Mouse (Mus musculus) brain, embryonic 14.5 days (tissue): ENCODE measurements at regions not wholly inside any gene's neighbourhood (a gene's known extent, or its start where the extent isn't known, plus 50 kb on each side); places are given as distances from the start of the nearest gene placed in this dataset.

Source experiments
- CTCF ChIP-seq: fragments of 200-500 bp; IDR thresholded peaks from 2 replicates; pipeline ENCODE4 v1.5.1; 2012; ENCODE audit warnings: inconsistent platforms, mild to moderate bottlenecking, moderate library complexity, borderline replicate concordance; ENCODE audit not compliant: insufficient read depth, insufficient read length; ENCODE audit errors: extremely low read depth
- POLR2A ChIP-seq: fragments of 200-500 bp; IDR thresholded peaks from 2 replicates; pipeline ENCODE4 v1.6.1; 2012; ENCODE audit warnings: mild to moderate bottlenecking, inconsistent platforms, borderline replicate concordance; ENCODE audit not compliant: poor library complexity, insufficient read depth, insufficient read length, severe bottlenecking; ENCODE audit errors: extremely low read depth

GRCm38 (mm10) chr3:60948897-60949296, 53.7 kb upstream of the P2ry1 start:
- TF ChIP-seq CTCF (no peak), POLR2A (no peak)
